Mouse (Mus musculus): ENCODE data around the gene Psmb10. TPM values are rescaled to one million over a fixed set of nuclear protein-coding genes. Genes with fewer than 3 reads are reported as not detected.

Psmb10 gene
- total RNA-seq, 2 experiments from 2014 or later: 4.2 to 25.2 TPM

- ATAC-seq (replicated peaks; ENCODE audit: low FRiP score, poor library complexity, severe bottlenecking): no peak
Observed at GRCm38 (mm10) chr8:105889756-105890465, 48.3 kb downstream of the Psmb10 start.

Other genes starting within 250 kb of the Psmb10 start
- 10.9 and 22.0 TPM in 2 replicates for gene Acd, start 237.3 kb downstream of the Psmb10 start, total RNA-seq (2015; ENCODE audit: low replicate concordance)
- 1.7 and 9.7 TPM in 2 replicates for gene Acd, start 237.3 kb downstream of the Psmb10 start, total RNA-seq (2017; ENCODE audit: low replicate concordance)
- gene Pard6a, start 237.3 kb downstream of the Psmb10 start, total RNA-seq (2015; ENCODE audit: low replicate concordance): 1.7 and 3.6 TPM in 2 replicates
- 2.7 TPM in 1 of 2 replicates, not detected in the other for gene Pard6a, start 237.3 kb downstream of the Psmb10 start, total RNA-seq (2017; ENCODE audit: low replicate concordance)
- gene 4933405L10Rik, start 230.8 kb downstream of the Psmb10 start, total RNA-seq (2015; ENCODE audit: low replicate concordance): not detected in 2 replicates
- gene 4933405L10Rik, start 230.8 kb downstream of the Psmb10 start, total RNA-seq (2017; ENCODE audit: low replicate concordance): not detected in 2 replicates
- gene Enkd1, start 230.2 kb downstream of the Psmb10 start, total RNA-seq (2015; ENCODE audit: low replicate concordance): 2.9 and 5.4 TPM in 2 replicates
- 0.15 and 3.7 TPM in 2 replicates for gene Enkd1, start 230.2 kb downstream of the Psmb10 start, total RNA-seq (2017; ENCODE audit: low replicate concordance)
- gene Gfod2, start 179.8 kb downstream of the Psmb10 start, total RNA-seq (2015; ENCODE audit: low replicate concordance): not detected in 2 replicates
- gene Gfod2, start 179.8 kb downstream of the Psmb10 start, total RNA-seq (2017; ENCODE audit: low replicate concordance): 0.51 TPM in 1 of 2 replicates, not detected in the other
- 306 and 341 TPM in 2 replicates for gene Ranbp10, start 111.1 kb downstream of the Psmb10 start, total RNA-seq (2015; ENCODE audit: low replicate concordance)
- 296 and 297 TPM in 2 replicates for gene Ranbp10, start 111.1 kb downstream of the Psmb10 start, total RNA-seq (2017; ENCODE audit: low replicate concordance)
- 2.9 TPM in 1 of 2 replicates, not detected in the other for gene Tsnaxip1, start 110.7 kb downstream of the Psmb10 start, total RNA-seq (2015; ENCODE audit: low replicate concordance)
- 1.4 TPM in 1 of 2 replicates, not detected in the other for gene Tsnaxip1, start 110.7 kb downstream of the Psmb10 start, total RNA-seq (2017; ENCODE audit: low replicate concordance)
- gene Cenpt, start 85.2 kb downstream of the Psmb10 start, total RNA-seq (2015; ENCODE audit: low replicate concordance): 57.0 and 57.3 TPM in 2 replicates
- gene Cenpt, start 85.2 kb downstream of the Psmb10 start, total RNA-seq (2017; ENCODE audit: low replicate concordance): 55.2 and 94.3 TPM in 2 replicates
- 9.6 and 22.0 TPM in 2 replicates for gene Thap11, start 83.3 kb downstream of the Psmb10 start, total RNA-seq (2015; ENCODE audit: low replicate concordance)
- 11.0 and 18.6 TPM in 2 replicates for gene Thap11, start 83.3 kb downstream of the Psmb10 start, total RNA-seq (2017; ENCODE audit: low replicate concordance)
- 57.8 and 102 TPM in 2 replicates for gene Nutf2, start 77.9 kb downstream of the Psmb10 start, total RNA-seq (2015; ENCODE audit: low replicate concordance)
- gene Nutf2, start 77.9 kb downstream of the Psmb10 start, total RNA-seq (2017; ENCODE audit: low replicate concordance): 15.3 and 42.5 TPM in 2 replicates
- gene Edc4, start 57.6 kb downstream of the Psmb10 start, total RNA-seq (2015; ENCODE audit: low replicate concordance): 12.2 and 15.9 TPM in 2 replicates
- gene Edc4, start 57.6 kb downstream of the Psmb10 start, total RNA-seq (2017; ENCODE audit: low replicate concordance): 22.1 and 25.5 TPM in 2 replicates
- gene Nrn1l, start 44.9 kb downstream of the Psmb10 start, total RNA-seq (2015; ENCODE audit: low replicate concordance): not detected in 2 replicates
- not detected in 2 replicates for gene Nrn1l, start 44.9 kb downstream of the Psmb10 start, total RNA-seq (2017; ENCODE audit: low replicate concordance)
- 5.4 and 8.6 TPM in 2 replicates for gene Pskh1, start 38.0 kb downstream of the Psmb10 start, total RNA-seq (2015; ENCODE audit: low replicate concordance)
- gene Pskh1, start 38.0 kb downstream of the Psmb10 start, total RNA-seq (2017; ENCODE audit: low replicate concordance): 7.1 and 11.7 TPM in 2 replicates
- gene Ctrl, start 4.6 kb downstream of the Psmb10 start, total RNA-seq (2015; ENCODE audit: low replicate concordance): not detected in 2 replicates
- not detected in 2 replicates for gene Ctrl, start 4.6 kb downstream of the Psmb10 start, total RNA-seq (2017; ENCODE audit: low replicate concordance)
- not detected in 2 replicates for gene Lcat, start 4.9 kb upstream of the Psmb10 start, total RNA-seq (2015; ENCODE audit: low replicate concordance)
- 2.4 TPM in 1 of 2 replicates, not detected in the other for gene Lcat, start 4.9 kb upstream of the Psmb10 start, total RNA-seq (2017; ENCODE audit: low replicate concordance)
- gene Slc12a4, start 27.7 kb upstream of the Psmb10 start, total RNA-seq (2015; ENCODE audit: low replicate concordance): 2.5 and 3.4 TPM in 2 replicates
- 4.0 and 13.7 TPM in 2 replicates for gene Slc12a4, start 27.7 kb upstream of the Psmb10 start, total RNA-seq (2017; ENCODE audit: low replicate concordance)
- not detected in 2 replicates for gene Dpep3, start 41.0 kb upstream of the Psmb10 start, total RNA-seq (2015; ENCODE audit: low replicate concordance)
- not detected in 2 replicates for gene Dpep3, start 41.0 kb upstream of the Psmb10 start, total RNA-seq (2017; ENCODE audit: low replicate concordance)
- gene Dus2, start 52.9 kb upstream of the Psmb10 start, total RNA-seq (2015; ENCODE audit: low replicate concordance): 0.72 and 6.7 TPM in 2 replicates
- 6.3 and 14.4 TPM in 2 replicates for gene Dus2, start 52.9 kb upstream of the Psmb10 start, total RNA-seq (2017; ENCODE audit: low replicate concordance)
- not detected in 2 replicates for gene Dpep2nb, start 67.5 kb upstream of the Psmb10 start, total RNA-seq (2015; ENCODE audit: low replicate concordance)
- not detected in 2 replicates for gene Dpep2nb, start 67.5 kb upstream of the Psmb10 start, total RNA-seq (2017; ENCODE audit: low replicate concordance)
- gene Ddx28, start 73.4 kb upstream of the Psmb10 start, total RNA-seq (2015; ENCODE audit: low replicate concordance): 1.8 and 4.6 TPM in 2 replicates
- gene Ddx28, start 73.4 kb upstream of the Psmb10 start, total RNA-seq (2017; ENCODE audit: low replicate concordance): 3.2 and 5.0 TPM in 2 replicates
- gene Nfatc3, start 120.4 kb upstream of the Psmb10 start, total RNA-seq (2015; ENCODE audit: low replicate concordance): 71.3 and 80.4 TPM in 2 replicates
- gene Nfatc3, start 120.4 kb upstream of the Psmb10 start, total RNA-seq (2017; ENCODE audit: low replicate concordance): 32.7 and 37.5 TPM in 2 replicates
- not detected in 2 replicates for gene Esrp2, start 198.5 kb upstream of the Psmb10 start, total RNA-seq (2015; ENCODE audit: low replicate concordance)
- 0.08 TPM in 1 of 2 replicates, not detected in the other for gene Esrp2, start 198.5 kb upstream of the Psmb10 start, total RNA-seq (2017; ENCODE audit: low replicate concordance)
- 1.7 and 9.4 TPM in 2 replicates for gene Pla2g15, start 212.0 kb upstream of the Psmb10 start, total RNA-seq (2015; ENCODE audit: low replicate concordance)
- 4.4 and 8.6 TPM in 2 replicates for gene Pla2g15, start 212.0 kb upstream of the Psmb10 start, total RNA-seq (2017; ENCODE audit: low replicate concordance)
- 1.4 and 3.4 TPM in 2 replicates for gene Slc7a6, start 230.4 kb upstream of the Psmb10 start, total RNA-seq (2015; ENCODE audit: low replicate concordance)
- 2.0 and 2.2 TPM in 2 replicates for gene Slc7a6, start 230.4 kb upstream of the Psmb10 start, total RNA-seq (2017; ENCODE audit: low replicate concordance)